Mouse (Mus musculus) kidney, adult 18-20 months (tissue): ENCODE results near the gene Ppp1r12a.
"Not testable (repeated sequence)": the region's sequence is repeated elsewhere in the genome, so short reads cannot be mapped to it uniquely, and the experiment has no call there.

Experiments used
- DNase-seq: peaks from one replicate; pipeline ENCODE4 v3.0.0; 2021

Ppp1r12a gene

GRCm38 (mm10) chr10:108203440-108203839 lies 41.4 kb downstream of the Ppp1r12a start:
- DNase-seq = no peak

GRCm38 (mm10) chr10:108209396-108209795 lies 47.4 kb downstream of the Ppp1r12a start:
- no peak for DNase-seq

GRCm38 (mm10) chr10:108224413-108224812 lies 62.4 kb downstream of the Ppp1r12a start:
- no peak for DNase-seq

GRCm38 (mm10) chr10:108237049-108237448 lies 75.1 kb downstream of the Ppp1r12a start:
- DNase-seq = no peak

- DNase-seq = no peak
Observed at GRCm38 (mm10) chr10:108239061-108239460, 77.1 kb downstream of the Ppp1r12a start.

- DNase-seq = no peak
Observed at GRCm38 (mm10) chr10:108250710-108251109, 88.7 kb downstream of the Ppp1r12a start.

- DNase-seq = no peak
Observed at GRCm38 (mm10) chr10:108251181-108251580, 89.2 kb downstream of the Ppp1r12a start.

GRCm38 (mm10) chr10:108255812-108256376 lies 93.9 kb downstream of the Ppp1r12a start:
- DNase-seq = no peak

GRCm38 (mm10) chr10:108260931-108261330 lies 98.9 kb downstream of the Ppp1r12a start:
- no peak for DNase-seq

GRCm38 (mm10) chr10:108264641-108265040 lies 102.6 kb downstream of the Ppp1r12a start:
- DNase-seq = no peak

GRCm38 (mm10) chr10:108271201-108271600 lies 109.2 kb downstream of the Ppp1r12a start:
- no peak for DNase-seq

GRCm38 (mm10) chr10:108276678-108277077 lies 114.7 kb downstream of the Ppp1r12a start:
- no peak for DNase-seq

GRCm38 (mm10) chr10:108277198-108277597 lies 115.2 kb downstream of the Ppp1r12a start:
- no peak for DNase-seq

- DNase-seq = not testable (repeated sequence)
Observed at GRCm38 (mm10) chr10:108281099-108281498, 119.1 kb downstream of the Ppp1r12a start.

- DNase-seq = no peak
Observed at GRCm38 (mm10) chr10:108282351-108282750, 120.4 kb downstream of the Ppp1r12a start.

- no peak for DNase-seq
Observed at GRCm38 (mm10) chr10:108283418-108283817, 121.4 kb downstream of the Ppp1r12a start.

GRCm38 (mm10) chr10:108283837-108284236 lies 121.8 kb downstream of the Ppp1r12a start:
- no peak for DNase-seq

GRCm38 (mm10) chr10:108284445-108284844 lies 122.5 kb downstream of the Ppp1r12a start:
- DNase-seq = no peak

GRCm38 (mm10) chr10:108284977-108285376 lies 123.0 kb downstream of the Ppp1r12a start:
- DNase-seq = no peak

- no peak for DNase-seq
Observed at GRCm38 (mm10) chr10:108286658-108287437, 124.9 kb downstream of the Ppp1r12a start.

- DNase-seq = no peak
Observed at GRCm38 (mm10) chr10:108287438-108287801, 125.4 kb downstream of the Ppp1r12a start.

- no peak for DNase-seq
Observed at GRCm38 (mm10) chr10:108290046-108290445, 128.1 kb downstream of the Ppp1r12a start.

- no peak for DNase-seq
Observed at GRCm38 (mm10) chr10:108291688-108292471, 129.9 kb downstream of the Ppp1r12a start.

GRCm38 (mm10) chr10:108292651-108293050 lies 130.7 kb downstream of the Ppp1r12a start:
- DNase-seq = no peak
